Mouse (Mus musculus) megakaryocyte progenitor cell, adult 5-6 weeks (primary cell): ENCODE measurements around the gene Cacng6. TPM values are rescaled to one million over a fixed set of nuclear protein-coding genes. Genes with fewer than 3 reads are reported as not detected.
A peak's percentile ranks its signal among the peaks of the same experiment; 100 is the strongest.

Experiments used
- ATAC-seq: replicated peaks from 2 replicates; pipeline ENCODE4 v1.8.0; 2016; ENCODE audit warnings: mild to moderate bottlenecking, moderate TSS enrichment, inconsistent platforms; ENCODE audit not compliant: poor library complexity
- total RNA-seq, 2 experiments: library from RNA; stranded (forward) in 1 of 2; stranded (reverse) in 1 of 2; fragments of 157-497, 149-512 nt in 1 of 2; fragments of 200-1000 nt in 1 of 2; gene quantifications; 2 replicates each; pipeline versions ENCODE4 v1.2.3 to v1.2.4; 2015 to 2017

Gene Cacng6
- total RNA-seq, 2 experiments from 2014 or later: not detected

DNA sequence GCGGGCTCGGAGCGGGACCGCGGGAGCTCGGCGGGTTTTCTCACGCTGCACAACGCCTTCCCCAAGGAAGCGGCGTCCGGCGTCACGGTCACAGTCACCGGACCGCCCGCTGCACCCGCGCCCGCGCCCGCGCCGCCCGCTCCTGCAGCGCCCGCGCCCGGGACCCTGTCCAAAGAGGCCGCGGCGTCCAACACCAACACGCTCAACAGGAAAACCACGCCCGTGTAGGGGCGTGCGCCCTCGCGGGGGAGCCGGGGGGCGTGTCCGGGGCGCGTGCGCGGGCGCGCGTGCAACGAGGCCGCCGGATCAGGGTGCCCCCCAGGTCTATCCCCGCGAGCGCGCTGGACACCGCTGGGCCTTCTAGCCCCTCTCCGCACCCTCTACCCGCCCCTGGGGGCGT, 8.6 kb upstream of the Cacng6 start:
- 0 out of 2 replicates have a peak, but pooled peaks have one; percentile 14 for ATAC-seq

DNA sequence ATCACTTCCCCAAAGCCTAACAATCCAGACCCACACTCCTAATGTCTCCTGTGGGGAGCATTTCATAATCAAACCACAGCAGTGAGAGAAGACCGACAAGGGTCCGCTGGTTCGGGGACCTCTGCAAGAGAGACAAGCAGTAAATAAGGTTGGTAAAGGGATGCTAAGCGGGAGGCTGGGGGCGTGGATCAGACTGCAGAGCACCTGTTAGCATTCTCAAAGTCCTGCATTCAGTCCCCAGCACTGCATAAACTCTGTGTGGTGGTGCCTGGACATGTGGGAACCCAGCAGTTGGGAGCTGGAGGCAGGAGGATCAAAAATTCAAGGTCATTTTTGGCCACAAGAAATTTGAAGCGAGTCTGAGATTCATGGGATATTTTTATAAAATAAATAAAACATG, 4.1 kb upstream of the Cacng6 start:
- ATAC-seq: no peak

DNA sequence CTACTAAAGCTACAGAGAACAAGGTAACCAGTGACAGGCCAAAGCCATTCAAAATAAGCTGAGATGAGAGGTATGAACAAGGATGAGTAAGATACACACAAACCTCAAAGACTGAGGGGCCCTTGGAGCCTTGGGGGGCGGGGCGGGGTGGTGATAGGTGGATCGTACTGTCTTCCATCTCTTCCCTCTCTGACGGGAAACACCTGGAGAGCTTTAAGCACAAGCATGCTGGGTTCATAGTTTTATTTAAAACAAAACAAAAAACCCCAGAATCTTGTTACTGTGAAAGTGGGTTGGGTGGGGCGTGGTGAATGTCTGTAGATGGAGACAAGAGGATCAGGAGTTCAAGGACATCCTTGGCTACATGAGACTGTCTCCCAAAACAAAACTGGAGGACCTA, 3.5 kb upstream of the Cacng6 start:
- ATAC-seq: no peak

DNA sequence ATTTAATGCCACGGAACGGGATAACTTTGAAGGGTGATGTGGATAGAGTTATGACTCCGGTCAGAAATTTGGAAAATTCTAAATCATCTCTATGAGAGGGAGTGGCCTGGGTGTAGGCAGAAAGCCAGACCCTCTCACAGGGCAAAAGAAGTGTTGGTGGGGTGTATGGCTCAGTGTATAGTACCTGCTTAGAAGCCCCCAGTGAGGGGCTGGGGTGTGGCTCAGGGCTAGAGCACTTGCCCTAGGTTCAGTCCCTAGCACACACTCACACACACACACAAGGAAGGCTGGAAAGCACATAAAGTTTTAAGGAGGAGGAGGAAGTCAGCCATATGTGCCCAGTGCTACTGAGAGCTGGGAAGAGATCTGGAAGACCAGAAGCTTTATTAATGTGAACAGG, 2.7 kb upstream of the Cacng6 start:
- no peak for ATAC-seq

DNA sequence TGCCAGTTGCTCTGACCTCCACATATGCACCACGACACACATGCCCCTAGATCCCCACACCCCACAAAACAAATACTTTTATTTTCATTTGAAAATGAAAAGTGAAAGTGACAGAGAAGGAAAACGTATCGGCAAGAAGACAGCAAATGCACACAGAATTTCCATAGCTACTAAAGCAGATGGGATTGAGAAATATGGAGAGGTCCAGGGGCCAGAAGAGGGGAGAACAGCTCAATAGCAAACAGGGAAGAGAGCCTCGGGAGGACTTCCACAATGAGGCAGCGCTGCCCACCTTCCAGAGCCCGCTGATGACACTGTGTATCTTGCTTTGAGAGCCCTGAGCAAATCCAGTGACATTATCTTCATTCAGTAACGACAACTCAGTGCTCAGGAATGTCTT, 1.9 kb upstream of the Cacng6 start:
- no peak for ATAC-seq

DNA sequence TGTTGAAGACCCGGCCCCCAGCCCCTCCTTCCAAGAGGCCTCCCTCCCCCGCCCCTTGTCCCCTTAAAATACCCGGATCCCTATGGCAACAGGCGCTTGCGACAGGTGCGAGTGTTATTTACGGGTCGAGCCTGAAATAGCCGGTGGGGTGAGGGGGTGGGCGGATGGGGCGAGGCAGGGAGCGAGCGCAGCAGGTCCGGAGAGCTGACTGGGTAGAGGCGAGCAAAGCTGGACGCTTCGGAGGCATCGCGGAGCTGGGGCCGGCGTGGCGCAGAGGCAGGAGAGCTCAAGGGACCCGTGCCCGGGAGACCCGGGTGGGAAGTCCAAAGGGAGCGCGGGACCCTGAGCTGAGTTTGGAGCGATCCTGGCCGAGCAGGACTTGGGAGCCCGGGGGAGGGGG, 565 bp upstream of the Cacng6 start:
- no peak for ATAC-seq

DNA sequence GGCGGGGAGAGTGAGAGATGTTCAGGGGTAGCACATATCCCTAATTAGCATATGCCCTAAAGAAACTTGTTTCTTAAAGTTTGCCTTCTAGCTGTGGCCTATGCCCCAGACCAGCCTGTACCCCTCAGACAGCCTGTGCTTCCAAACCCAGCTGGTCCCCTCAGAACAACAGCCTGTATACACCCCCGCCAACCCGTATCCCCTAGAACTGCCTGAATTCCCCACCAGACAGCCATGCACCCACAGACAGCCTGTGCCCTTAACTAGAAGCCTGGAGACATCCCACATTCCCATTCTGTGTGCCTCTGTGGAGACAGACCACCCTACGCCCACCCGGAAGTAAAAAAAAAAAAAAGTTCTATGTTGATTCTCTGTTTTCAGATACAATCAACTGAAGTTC, 1.1 kb downstream of the Cacng6 start:
- ATAC-seq: no peak

DNA sequence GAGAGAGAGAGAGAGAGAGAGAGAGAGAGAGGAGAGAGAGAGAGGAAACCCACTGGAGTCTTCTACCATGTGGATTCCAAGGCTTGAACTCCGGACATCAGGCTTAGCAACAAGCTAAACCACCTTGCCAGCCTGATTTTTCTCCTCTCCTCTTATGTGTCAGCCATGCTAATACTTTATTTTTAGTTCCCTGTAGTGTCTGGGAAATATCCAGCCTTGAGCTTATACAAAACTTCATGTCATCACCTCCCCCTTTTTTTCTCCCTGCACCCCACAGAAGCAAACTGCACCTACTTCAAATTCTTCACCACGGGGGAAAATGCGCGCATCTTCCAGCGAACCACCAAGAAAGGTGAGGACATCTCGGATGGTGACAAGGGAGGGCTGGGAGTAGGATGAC, 6.2 kb downstream of the Cacng6 start:
- no peak for ATAC-seq

DNA sequence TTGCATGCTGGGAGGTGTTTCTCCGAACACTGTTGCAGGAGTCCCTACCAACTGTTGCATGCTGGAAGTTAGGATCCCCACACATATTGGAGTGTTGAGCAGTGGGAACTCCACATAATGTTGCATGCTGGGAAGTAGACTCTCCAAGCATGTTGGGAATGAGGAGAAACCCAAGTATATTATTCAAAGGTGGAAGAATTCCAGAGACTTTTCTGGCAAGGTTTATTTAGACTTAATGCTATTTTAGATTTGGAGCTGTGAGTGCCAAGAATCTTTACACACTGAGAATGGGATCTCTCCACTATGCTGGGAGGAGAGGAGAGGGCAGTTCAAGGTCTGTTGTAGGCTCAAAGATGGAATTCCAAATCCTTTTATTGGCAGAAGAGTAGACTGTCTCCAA, 8.1 kb downstream of the Cacng6 start:
- no peak for ATAC-seq

DNA sequence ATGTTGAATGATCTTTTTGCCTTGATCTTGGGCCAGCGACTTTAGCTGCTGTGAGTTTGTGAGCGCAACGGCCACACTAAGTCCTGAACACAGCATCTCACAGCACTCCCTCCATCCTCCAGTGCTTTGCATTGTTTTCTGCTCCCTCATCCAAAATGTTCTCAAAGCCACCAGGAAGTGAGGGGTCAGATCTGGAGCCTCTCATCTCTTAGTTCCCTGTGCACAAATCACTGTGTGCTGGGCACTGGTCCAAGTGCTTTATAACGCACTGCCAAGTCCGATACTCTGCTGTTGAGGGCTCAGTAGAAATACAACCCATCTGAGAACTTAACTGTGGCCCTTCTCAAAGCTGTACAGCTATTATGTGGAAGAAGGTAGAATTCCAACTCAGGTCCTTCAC, 13.9 kb downstream of the Cacng6 start:
- no peak for ATAC-seq

DNA sequence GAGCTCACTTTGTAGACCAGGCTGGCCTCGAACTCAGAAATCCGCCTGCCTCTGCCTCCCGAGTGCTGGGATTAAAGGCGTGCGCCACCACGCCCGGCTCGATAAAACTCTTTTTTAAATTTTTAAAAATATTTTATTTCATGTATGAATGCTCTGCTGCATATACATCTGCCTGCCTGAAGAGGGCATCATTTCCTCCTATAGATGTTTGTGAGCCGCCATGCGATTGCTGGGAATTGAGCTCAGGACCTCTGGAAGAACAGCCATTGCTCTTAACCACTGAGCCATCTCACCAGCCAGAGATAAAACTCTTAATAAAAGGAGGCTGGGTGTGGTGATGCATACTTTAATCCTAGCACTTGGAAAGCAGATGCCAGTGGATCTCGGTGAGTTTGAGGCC, 16.0 kb downstream of the Cacng6 start:
- no peak for ATAC-seq

DNA sequence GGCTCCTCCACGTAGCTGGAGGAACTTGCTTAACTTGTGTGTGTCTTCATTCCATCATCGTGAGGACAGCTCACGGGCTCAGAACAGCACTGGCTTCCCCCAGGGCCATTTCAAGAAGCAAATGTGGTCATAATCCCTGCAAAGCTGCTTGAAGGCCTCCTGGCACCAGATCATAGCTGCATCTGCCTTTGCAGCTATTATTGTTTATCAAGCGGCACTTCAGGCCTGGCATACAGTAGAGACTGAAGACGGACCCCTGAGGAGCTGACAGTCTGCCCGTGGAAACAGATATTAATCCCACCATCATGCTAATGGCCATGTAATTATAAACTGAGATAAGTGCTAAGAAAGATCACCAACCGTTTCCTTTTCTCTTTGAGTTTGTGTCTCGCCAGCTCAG, 16.5 kb downstream of the Cacng6 start:
- ATAC-seq: no peak

DNA sequence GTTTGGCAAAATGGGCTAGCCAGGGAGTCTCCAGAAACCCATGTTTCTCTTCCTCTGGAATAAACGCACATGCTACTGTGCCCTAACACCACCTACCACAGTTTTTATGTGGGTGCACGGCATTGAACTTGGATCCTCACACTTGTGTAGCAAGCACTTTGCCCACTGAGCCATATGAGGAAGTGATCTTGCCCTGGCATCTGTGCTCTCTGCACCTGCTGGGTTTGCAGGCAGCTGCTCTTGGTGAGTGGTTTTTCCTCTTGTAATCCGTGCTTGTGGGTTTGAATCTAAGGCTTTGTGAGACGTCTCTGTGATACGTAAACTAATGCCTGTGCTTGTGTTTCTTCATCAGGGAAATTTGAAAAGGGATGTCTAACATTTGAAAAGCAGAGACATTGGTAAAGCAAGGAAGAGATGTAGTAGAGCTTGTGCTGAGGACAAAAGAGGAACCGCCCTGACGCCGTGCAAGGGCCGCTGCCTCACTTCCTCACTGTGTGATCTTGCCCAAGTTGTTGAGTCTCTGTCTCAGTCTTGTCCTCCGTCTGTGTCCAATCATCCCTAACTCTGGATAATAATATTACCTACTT, 18.6 kb downstream of the Cacng6 start:
- ATAC-seq: peak; percentile 96

DNA sequence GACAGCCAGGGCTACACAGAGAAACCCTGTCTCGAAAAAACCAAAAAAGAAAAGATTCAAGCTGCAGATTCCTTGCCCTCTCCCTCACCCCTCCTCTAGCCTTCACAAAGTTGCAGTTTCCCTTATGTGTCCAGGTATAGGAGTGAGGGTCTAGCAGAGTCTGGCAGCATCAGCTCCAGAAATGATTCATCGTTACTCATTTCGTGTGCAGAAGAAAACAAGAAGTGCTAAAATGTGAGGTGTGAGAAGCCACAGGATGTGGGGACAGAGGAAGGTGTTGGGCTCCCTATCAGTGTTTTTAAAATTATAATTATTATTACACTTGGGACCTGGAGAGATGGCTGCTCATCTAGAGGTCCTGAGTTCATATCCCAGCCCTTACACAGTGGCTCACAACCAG, 20.7 kb downstream of the Cacng6 start:
- no peak for ATAC-seq

DNA sequence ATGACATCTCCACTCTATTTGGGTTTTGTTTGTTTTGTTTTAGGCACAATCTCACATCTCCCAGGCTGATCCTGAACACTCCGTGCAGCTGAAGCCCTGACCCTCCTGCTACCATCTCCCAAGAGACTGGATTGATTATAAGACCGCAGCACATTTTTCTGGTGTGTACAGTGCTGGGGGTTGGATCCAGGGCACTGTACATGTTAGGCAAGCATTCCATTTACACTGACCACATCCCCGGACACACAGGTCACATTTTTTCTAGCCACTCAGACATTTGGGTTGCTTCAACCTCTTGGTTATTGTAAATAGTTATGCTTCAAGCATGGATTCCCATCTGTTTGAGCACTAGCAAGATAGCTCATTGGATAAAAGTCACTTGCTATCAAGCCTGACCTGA, 22.6 kb downstream of the Cacng6 start:
- no peak for ATAC-seq

DNA sequence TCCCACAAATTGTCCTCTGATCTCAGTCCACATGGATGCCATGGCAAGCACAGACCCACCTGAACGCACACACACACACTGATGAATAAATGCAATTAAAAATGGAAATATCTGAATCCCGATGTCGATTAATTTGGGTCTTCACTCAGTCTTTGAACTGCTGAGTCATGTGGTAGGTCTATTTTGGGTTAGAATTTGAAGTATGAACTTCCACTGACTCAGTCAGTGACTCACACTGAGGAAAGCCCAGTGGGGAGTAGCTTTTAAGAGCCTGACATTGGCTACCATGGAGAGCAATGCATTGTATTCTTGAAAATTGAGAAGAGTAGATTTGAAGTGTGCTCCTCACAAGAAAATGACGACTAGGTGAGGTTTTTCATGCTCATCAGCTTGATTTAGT, 23.0 kb downstream of the Cacng6 start:
- ATAC-seq: no peak

DNA sequence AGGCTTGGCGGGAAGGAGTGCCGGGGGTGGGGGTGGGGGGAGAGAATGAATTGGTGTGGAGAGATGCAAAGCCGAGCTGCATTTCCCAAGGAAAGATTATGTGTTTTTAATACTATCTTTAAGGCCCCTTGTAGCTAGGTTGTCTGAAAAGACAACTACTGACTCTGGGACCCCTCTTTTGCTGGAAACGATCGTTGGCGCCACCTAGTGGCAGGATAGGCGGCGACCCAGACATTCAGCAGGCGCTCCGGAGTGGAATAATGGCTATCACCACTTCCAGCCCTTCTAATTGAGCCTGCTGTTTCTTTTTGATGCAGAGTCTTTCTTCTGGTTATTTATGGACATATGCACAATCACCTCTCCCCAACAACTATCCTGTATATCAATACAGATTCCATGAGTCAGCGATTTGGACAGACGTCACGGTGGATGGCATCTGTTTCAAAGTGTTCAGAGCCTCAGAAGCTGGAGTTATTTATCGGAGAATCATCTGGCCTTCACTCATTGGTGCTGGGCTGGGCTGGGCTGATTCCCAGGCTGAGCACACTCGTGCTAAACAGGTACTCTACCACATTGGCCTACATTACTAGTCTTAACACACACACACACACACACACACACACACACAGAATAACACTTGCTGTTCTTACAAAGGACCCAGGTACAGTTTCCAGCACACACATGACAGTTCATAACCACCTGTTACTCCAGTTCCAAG, 24.9 kb downstream of the Cacng6 start:
- peak; percentile 78 for ATAC-seq

DNA sequence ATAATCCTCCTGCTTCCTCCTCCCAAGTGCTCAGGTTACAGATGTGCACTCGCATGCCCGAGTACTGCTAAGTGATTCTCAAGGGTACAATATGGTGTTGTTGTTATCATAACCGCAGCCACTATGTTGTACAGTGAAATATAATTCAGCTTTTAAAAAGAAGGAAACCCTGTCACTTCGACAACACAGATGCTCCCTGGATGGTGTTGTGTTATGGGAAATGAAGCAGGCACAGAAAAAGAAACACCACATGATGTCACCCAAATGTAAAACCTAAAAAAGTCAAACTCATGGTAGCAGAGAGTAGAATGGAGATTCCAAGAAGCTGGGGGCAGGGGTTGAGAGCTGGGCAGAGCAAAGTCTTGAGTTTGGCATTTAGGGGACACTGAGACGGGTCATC, 26.7 kb downstream of the Cacng6 start:
- no peak for ATAC-seq

DNA sequence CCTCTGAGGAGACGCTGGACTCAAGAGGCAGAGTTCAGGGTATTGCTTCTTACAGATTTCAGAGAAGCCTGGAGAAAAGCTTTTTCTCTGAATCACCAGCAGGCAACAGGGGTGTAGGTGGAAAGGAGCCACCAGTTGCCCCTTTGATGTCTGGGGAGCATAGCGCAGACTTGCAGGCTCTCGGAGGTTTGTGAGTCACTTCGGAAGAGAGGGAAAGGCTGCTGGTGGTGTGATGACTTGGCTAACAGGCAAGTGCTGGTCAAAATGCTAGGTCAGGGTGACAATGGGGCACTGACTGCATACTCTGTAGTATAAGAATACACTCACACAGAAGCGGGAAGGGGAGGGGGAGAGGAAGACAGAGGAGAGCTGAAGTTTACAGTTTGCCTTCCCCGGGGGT, 27.2 kb downstream of the Cacng6 start:
- no peak for ATAC-seq

DNA sequence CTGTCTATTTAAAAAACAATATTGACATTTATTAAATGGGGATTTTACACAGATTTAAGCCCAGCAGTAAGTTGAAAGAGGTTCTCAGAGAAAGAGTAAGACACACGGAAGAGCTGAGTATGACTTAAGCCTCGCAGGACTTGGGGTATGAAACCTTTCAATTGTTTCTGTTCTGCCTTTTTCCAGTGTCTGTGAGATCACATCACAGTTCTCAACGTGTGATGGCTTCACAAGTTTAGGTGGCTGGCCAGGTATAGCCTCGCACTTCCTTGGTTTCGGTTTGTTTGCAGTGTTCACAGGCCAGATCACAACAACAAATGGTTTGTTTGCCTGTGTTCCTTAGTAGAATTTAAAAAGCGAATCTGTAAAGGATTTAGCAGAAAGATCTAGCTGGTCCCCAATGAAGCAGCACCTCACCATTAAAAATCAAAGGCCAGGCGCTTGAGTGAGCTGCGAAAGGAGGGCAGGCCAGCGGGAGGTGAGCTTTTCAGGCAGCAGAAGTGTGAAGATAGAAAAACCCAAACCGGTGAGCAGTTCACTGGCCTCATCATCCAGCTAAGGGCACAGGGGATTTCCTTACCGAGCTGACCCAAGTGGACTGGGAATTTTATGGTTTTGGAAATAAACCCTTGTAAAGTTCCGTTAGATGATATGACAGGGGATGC, 29.0 kb downstream of the Cacng6 start:
- ATAC-seq: no peak

DNA sequence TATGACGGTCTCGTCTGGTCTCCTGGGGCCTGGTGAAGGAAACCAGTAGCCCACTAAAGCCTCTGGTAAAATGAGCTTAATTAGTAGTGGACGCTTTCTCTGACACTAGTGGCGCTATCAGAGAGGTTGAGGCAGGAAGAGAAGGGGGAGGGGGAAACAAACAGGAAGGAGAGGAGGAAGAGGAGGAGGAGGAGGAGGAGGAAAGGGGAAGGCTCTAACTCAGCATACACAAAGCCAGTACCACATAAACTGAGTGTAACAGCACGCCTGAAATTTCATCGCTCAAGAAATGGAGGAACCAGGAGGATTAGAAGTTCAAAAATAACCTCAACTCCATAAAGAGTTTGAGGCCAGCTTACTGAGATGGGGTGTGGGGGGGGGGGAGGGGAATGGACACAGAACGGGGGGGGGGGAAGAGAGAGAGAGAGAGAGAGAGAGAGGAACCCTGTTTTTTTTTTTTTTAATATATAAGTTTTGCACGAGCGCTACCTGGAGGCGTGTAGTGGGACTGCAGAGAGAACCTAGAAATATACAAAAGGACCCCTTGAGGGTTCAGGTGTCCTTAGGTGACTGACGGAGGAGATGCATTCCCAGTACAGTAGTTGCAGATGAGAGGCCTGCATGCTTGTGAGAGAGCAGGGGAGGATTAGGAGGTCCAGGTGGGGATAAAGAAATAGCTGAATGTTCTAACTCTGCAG, 29.6 kb downstream of the Cacng6 start:
- ATAC-seq: no peak
